Mouse (Mus musculus): Measurements from ENCODE around the gene Postn. TPM values are rescaled to one million over a fixed set of nuclear protein-coding genes. Genes with fewer than 3 reads are reported as not detected.

Postn gene
- polyA plus RNA-seq, 1 experiment = 65.7 TPM

DNA sequence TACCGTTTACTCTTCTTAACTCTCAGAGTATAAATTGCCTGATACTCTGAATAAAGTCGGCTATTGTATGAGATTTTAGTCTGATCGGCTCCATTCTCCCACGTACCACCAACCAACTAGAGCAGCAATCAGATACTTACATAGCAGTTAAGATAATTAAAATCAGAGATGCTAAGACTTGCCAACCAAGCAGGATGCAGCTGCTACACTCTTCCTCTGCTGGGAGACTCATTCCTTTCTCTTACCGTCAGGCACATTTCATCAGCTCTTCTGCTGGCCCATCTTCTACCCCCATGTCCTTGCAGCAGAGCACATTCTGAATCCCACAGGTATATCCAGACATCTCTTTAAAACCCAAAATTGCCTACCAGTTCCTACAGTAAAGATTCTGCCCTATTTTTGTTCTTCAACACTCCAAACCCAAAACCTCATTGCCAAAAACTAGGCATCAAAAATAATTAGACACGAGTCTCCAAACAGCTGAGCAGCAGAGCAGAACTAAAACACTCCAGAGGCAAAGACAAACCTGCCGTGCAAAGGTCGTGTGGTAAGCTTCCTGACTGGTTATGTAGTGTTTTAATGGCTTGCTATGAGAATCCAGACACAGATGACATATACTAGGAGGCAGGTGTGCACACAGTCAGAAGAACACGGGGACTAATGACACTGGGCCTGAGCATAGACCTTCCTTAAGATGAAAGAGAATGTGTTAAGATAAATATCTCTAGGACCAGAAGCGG is 59.5 kb downstream of the Postn start:
- no peak for DNase-seq (ENCODE audit: low read depth)

DNA sequence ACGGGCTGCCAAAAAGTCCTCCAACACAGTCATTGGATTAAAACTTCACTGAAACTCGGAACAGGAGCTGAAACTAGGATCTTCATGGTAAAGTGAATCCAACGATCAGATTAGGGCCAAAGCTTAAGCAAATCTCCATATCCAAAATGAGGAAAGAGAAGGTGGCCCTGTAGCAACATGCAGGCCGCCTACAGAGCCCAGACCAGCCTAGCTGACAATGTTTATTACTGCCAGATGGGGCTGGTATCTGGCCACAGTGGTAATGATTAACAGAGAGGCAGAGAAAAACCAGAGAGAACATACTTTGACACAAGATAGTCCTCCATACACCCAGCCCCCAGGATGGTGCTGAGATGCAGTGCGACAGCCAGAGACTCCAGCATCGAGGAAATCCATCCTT is 60.1 kb downstream of the Postn start:
- DNase-seq (ENCODE audit: low read depth) = peak; percentile 40

DNA sequence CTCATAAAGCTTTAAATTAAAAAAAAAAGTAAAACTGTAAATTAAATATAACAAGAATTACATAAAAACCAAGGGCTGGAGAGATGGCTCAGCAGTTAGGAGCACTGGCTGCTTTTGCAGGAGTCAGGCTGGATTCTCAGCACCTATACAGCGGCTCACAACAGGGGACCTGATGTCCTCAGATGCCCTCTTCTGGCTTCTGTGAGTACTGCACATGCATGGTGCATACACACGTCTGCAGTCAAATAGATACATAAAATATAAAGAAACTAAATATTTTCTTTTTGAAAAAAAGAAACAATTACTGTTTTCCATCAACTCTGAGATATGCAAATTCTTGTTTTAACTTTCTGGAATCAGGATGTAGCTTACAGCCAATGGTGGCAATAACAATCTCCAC is 60.8 kb downstream of the Postn start:
- DNase-seq (ENCODE audit: low read depth) = no peak

DNA sequence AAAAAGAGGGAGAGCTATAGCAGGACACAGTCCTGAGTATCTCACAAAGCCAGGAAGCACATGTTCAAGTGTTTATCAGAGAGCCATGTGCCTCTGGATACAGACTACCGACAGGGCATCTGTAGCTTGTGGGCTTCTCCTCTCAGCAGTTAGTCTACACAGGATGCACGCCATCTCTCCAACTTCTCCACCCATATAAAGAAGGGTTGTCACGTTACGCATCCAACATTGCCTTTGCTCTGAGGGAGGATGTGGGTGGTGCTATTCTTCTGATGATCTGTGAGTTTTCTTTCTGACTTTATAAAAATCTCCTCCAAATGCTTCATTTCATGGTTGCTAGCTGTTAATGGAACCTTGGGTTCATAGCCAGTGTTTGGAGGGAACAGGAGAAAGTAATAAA is 63.2 kb downstream of the Postn start:
- no peak for DNase-seq (ENCODE audit: low read depth)

DNA sequence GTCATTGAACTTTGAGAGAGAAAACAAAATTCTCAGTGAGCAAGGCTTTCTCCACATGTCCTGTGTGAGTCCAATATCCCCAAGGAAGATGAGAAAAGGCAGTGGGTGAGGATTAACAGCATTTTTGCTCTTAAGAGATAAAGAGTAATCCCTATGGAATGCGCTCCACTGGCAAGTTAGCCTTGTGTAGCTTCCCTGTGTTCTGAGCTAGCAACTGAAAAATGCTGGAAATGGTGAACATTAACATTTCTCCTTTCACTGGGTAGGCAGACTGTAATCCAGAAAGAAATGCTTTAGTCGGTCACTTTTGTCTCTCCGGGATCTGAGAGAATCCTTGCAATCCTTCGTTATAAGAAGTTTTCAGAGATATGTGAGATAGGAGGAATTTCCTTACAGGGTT is 70.8 kb downstream of the Postn start:
- no peak for DNase-seq (ENCODE audit: low read depth)

DNA sequence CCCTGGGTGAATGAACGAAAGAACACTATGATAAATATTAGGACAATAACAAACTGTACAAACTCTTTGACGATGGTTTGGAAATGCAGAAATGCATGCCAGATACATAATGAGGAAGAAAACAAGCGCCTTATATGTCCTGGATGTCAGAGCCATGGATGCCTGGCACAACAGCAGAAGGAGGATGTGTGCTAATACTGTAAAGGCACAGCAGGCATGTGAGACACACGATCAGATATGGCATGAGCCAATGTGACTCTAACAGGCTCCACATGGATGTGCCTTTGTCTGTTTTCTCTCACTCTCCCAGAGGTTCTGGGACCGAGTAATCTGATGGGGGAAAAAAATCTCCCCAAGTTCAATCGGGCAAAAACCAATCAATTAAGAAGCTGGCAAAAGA is 71.3 kb downstream of the Postn start:
- DNase-seq (ENCODE audit: low read depth) = no peak

DNA sequence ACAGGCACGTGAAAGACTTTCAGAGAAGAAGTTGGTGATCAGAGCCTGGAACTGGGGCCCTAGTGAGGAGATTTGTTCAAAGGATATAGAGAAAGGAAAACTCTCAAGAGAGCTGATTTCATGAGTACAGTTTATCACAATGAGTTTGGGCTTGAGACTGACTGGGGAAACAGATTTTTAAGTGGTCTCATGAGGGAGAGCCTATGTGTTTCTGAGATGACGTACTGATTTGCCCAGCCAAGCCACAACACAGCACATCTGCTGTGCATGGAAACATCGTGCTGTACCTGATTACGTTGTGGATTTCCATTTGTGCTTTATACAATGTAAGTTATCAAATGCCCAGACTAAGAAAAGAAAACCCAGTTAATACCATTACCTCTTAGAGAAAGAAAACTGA is 71.7 kb downstream of the Postn start:
- DNase-seq (ENCODE audit: low read depth) = no peak

DNA sequence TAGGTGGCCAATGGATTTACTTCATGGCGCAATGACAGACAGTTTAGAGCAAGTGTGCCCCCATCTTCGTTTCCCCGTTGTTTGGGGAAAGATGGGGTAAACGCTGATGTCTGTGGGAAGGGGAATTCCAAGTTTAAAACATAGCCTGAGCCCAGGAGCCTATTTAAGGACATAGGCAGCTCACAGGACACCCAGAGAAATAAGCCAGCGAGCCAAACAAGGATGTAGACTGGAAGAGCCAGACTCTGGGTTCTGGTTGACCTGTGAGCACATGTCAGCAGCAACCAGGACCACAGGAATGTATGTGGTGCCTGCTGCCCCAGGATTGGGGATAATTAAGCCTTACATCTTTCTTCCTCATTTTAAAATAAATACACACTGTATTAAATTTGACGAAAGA is 73.7 kb downstream of the Postn start:
- DNase-seq (ENCODE audit: low read depth) = no peak

DNA sequence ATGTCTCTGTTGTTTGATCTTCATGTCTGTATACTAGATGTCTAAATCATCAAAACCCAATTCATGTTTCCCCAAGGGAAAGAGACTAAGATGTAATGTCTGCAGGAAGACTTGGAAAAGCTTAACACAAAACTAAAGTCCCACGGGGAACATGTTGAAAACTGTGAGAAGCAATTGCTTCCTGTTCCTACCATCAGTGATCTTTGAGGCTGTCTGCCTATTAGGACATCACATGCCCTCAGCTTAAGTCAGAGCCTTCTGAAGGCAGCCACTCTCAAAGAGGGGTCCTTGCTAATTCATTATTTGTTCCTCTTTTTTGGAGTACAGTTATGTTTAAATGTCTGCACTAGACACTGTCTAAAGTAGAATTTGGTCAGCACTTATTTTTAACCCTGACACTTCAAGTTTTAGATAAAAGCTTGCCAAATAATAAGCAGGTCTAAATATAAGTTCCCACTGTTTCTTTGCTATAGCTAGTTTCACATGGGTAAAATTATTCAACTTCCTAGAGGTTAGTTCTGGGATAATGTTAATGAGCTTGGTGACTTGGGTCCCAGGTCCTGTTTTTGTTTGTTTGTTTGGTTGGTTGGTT is 75.6 kb downstream of the Postn start:
- DNase-seq (ENCODE audit: low read depth) = no peak

Other genes with a start within 250 kb of the Postn start
- gene Trpc4, start 205.1 kb upstream of the Postn start, polyA plus RNA-seq (2012; rRNA removed) = 0.18 and 0.23 TPM in 2 replicates